Mouse (Mus musculus) stomach, postnatal 0 days (tissue): ENCODE data around the gene Gm17349.

Source experiments
- CTCF ChIP-seq: IDR thresholded peaks from 2 replicates; pipeline ENCODE4 v1.5.1; 2016; ENCODE audit warnings: antibody characterized with exemption, low read depth, mild to moderate bottlenecking, moderate library complexity
- EP300 ChIP-seq: optimal IDR thresholded peaks from 2 replicates; pipeline ENCODE3; 2016; ENCODE audit warnings: antibody characterized with exemption

DNA sequence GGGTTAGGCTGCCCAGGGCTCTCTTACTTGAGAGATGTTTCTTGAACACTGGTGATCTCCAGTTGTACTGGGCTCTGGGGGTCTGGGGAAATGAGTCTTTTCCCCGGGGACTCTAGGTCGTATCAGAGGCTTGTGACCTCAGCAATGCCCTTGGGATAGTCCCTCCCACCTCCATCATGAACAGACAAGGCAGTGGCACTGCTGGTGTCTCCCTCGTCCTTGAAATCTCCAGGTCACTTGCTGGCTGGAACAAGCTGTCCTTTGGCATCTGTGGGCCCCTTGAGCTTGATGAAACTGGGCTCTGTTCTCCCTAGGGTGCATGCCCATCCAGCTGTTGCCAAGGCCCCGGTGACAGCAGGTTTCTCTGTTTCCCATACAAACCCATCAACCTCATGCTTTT is 8.9 kb upstream of the Gm17349 start:
- TF ChIP-seq CTCF (no peak), EP300 (no peak)
